Mouse (Mus musculus) cerebellum, adult 2 months (tissue): Measurements from ENCODE around the gene Tcl1b3.

ENCODE experiments used
- CTCF ChIP-seq: fragments of 200-500 bp; IDR thresholded peaks from 2 replicates; pipeline ENCODE4 v1.5.1; 2011; ENCODE audit warnings: low read depth, mild to moderate bottlenecking, control low read depth, low read length, moderate library complexity, borderline replicate concordance; ENCODE audit not compliant: insufficient read depth
- POLR2A ChIP-seq: fragments of 200-500 bp; IDR thresholded peaks from 2 replicates; pipeline ENCODE4 v1.6.1; 2011; ENCODE audit warnings: low read length, control low read depth, borderline replicate concordance; ENCODE audit not compliant: insufficient read depth

DNA sequence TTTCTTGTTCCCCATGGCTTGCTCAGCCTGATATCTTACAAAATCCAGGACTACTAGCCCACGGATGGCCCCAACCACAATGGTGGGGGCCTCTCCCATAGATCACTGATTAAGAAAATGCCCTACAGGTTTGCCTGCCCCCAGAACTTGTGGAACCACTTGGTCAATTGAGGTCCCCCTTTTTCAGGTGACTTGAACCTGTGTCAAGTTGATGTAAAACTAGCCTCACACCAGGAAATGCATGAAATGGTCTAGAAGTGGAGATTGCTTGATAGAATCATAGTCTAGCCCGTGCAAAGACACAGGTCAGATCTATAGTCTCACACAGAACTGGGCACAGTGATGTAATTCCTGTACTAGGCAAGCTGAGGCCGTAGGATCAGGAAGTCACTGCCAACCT, 45.1 kb upstream of the Tcl1b3 start, which contains the start of gene Tcl1b2:
- TF ChIP-seq POLR2A (no peak), CTCF (no peak)
